Mouse (Mus musculus) midbrain, embryonic 11.5 days (tissue): ENCODE results near the gene Zfand3. TPM values are rescaled to one million over a fixed set of nuclear protein-coding genes. Genes with fewer than 3 reads are reported as not detected.

ENCODE experiments used
- ATAC-seq: fragments of 200-750 bp; cut with Nextera tagmentation; 2 replicates; pipeline ENCODE4 v1.8.0; 2017; ENCODE audit warnings: moderate TSS enrichment, moderate library complexity; ENCODE audit not compliant: low FRiP score
- DNase-seq: peaks from one replicate; pipeline ENCODE4 v3.0.0; 2015; ENCODE audit warnings: low spot score; ENCODE audit errors: missing footprints
- H3K27ac ChIP-seq: fragments of 300-500 bp; sonication (generic); 2 replicates; pipeline ENCODE4 v1.5.1; 2014; ENCODE audit warnings: low read depth, low read length
- H3K27me3 ChIP-seq: fragments of 300-500 bp; sonication (generic); 2 replicates; pipeline ENCODE4 v1.6.1; 2014; ENCODE audit warnings: mild to moderate bottlenecking, low read length, moderate library complexity, mixed read lengths; ENCODE audit not compliant: control insufficient read depth, insufficient read depth
- H3K36me3 ChIP-seq: fragments of 300-500 bp; sonication (generic); 2 replicates; pipeline ENCODE4 v1.6.1; 2014; ENCODE audit warnings: mild to moderate bottlenecking, low read length, moderate library complexity, mixed read lengths; ENCODE audit not compliant: control insufficient read depth, insufficient read depth
- H3K4me1 ChIP-seq: fragments of 300-500 bp; sonication (generic); 2 replicates; pipeline ENCODE4 v1.6.1; 2014; ENCODE audit warnings: low read length; ENCODE audit not compliant: control insufficient read depth, insufficient read depth
- H3K4me2 ChIP-seq: fragments of 300-500 bp; sonication (generic); 2 replicates; pipeline ENCODE4 v1.6.1; 2014; ENCODE audit warnings: mild to moderate bottlenecking, moderate library complexity
- H3K4me3 ChIP-seq: fragments of 300-500 bp; sonication (generic); 2 replicates; pipeline ENCODE4 v1.5.1; 2014; ENCODE audit warnings: low read depth, low read length
- H3K9ac ChIP-seq: fragments of 300-500 bp; sonication (generic); 2 replicates; pipeline ENCODE4 v1.6.1; 2014; ENCODE audit warnings: low read length
- H3K9me3 ChIP-seq: fragments of 300-500 bp; sonication (generic); 2 replicates; pipeline ENCODE4 v1.6.1; 2016; ENCODE audit warnings: low read length; ENCODE audit not compliant: control insufficient read depth
- WGBS: fragments of 180-500 bp; shearing (Covaris S2); extraction: QIAGEN DNeasy Blood & Tissue Kit; methylation state at CpG from one replicate; pipeline ENCODE4 v1.1.7; 2014; 5-methylcytosine and 5-hydroxymethylcytosine counted together
- polyA plus RNA-seq: library from polyadenylated mRNA; unstranded; fragments of >200 nt; fragmentation: Nextera tagmentation; extraction: Ambion mirVana; gene quantifications from 2 replicates; pipeline ENCODE4 v1.2.1, GENCODE M21; 2014

Gene Zfand3
- polyA plus RNA-seq, 1 experiment from 2014 or later, result 63.9 TPM

GRCm38 (mm10) chr17:30154861-30155260 is 150.3 kb downstream of the Zfand3 start:
- ATAC-seq (no peak), DNase-seq (no peak)
- no peak overlapping the region for H3K27ac ChIP-seq
- H3K9ac ChIP-seq, result no peak overlapping the region
- peaks cover 10% of the 10 kb centered on the region; the same call in 1 of the 2 replicates for H3K4me1 ChIP-seq
- no peaks in the 10 kb centered on the region for H3K36me3 ChIP-seq
- H3K27me3 ChIP-seq, result no peaks in the 10 kb centered on the region
- no peaks in the 10 kb centered on the region for H3K9me3 ChIP-seq
- no peak overlapping the region for H3K4me3 ChIP-seq
- WGBS, result 85% methylated on average over 1 of the region's 1 CpGs
- no peak overlapping the region for H3K4me2 ChIP-seq

GRCm38 (mm10) chr17:30155411-30155925 is 150.9 kb downstream of the Zfand3 start:
- Histone ChIP-seq H3K27ac (no peak overlapping the region), H3K4me2 (no peak overlapping the region), H3K4me3 (no peak overlapping the region), H3K9ac (peak overlapping the region; percentile 10; the same call in 1 of the 2 replicates), H3K27me3 (no peaks in the 10 kb centered on the region), H3K36me3 (no peaks in the 10 kb centered on the region), H3K4me1 (peaks cover 10% of the 10 kb centered on the region; the same call in 1 of the 2 replicates), H3K9me3 (no peaks in the 10 kb centered on the region)
- 76% methylated on average over 7 of the region's 7 CpGs for WGBS
- no peak for ATAC-seq
- DNase-seq, result no peak

GRCm38 (mm10) chr17:30158419-30159108 is 154.0 kb downstream of the Zfand3 start:
- Histone ChIP-seq H3K27ac (no peak overlapping the region), H3K27me3 (no peaks in the 10 kb centered on the region), H3K4me1 (peaks cover 10% of the 10 kb centered on the region; the same call in 1 of the 2 replicates), H3K4me2 (no peak overlapping the region), H3K36me3 (no peaks in the 10 kb centered on the region), H3K4me3 (no peak overlapping the region), H3K9ac (no peak overlapping the region), H3K9me3 (no peaks in the 10 kb centered on the region)
- no peak for ATAC-seq
- 74% methylated on average over 10 of the region's 10 CpGs for WGBS
- no peak for DNase-seq

- H3K4me3 ChIP-seq, result no peak overlapping the region
- no peaks in the 10 kb centered on the region for H3K9me3 ChIP-seq
- H3K27ac ChIP-seq, result no peak overlapping the region
- H3K36me3 ChIP-seq, result no peaks in the 10 kb centered on the region
- DNase-seq (no peak), ATAC-seq (no peak)
- peaks cover 10% of the 10 kb centered on the region; the same call in 1 of the 2 replicates for H3K4me1 ChIP-seq
- WGBS, result 83% methylated on average over 5 of the region's 5 CpGs
- no peak overlapping the region for H3K4me2 ChIP-seq
- no peak overlapping the region for H3K9ac ChIP-seq
- no peaks in the 10 kb centered on the region for H3K27me3 ChIP-seq
These were observed 154.8 kb downstream of the Zfand3 start for GRCm38 (mm10) chr17:30159341-30159740.

- Histone ChIP-seq H3K9ac (no peak overlapping the region), H3K9me3 (no peaks in the 10 kb centered on the region), H3K4me1 (peaks cover 10% of the 10 kb centered on the region; the same call in 1 of the 2 replicates), H3K27ac (no peak overlapping the region), H3K4me2 (no peak overlapping the region), H3K4me3 (no peak overlapping the region), H3K27me3 (no peaks in the 10 kb centered on the region), H3K36me3 (no peaks in the 10 kb centered on the region)
- no peak for ATAC-seq
- 93% methylated on average over 14 of the region's 14 CpGs for WGBS
- DNase-seq, result no peak
These were observed 156.4 kb downstream of the Zfand3 start for GRCm38 (mm10) chr17:30160823-30161432.

GRCm38 (mm10) chr17:30162983-30163382 is 158.4 kb downstream of the Zfand3 start:
- ATAC-seq (no peak), DNase-seq (no peak)
- Histone ChIP-seq H3K9ac (no peak overlapping the region), H3K4me3 (no peak overlapping the region), H3K27ac (no peak overlapping the region), H3K27me3 (no peaks in the 10 kb centered on the region), H3K36me3 (no peaks in the 10 kb centered on the region), H3K4me1 (peaks cover 10% of the 10 kb centered on the region; the same call in 1 of the 2 replicates), H3K9me3 (no peaks in the 10 kb centered on the region), H3K4me2 (no peak overlapping the region)
- 93% methylated on average over 5 of the region's 5 CpGs for WGBS

- ATAC-seq, result no peak
- Histone ChIP-seq H3K9me3 (no peaks in the 10 kb centered on the region), H3K4me2 (no peak overlapping the region), H3K27ac (no peak overlapping the region), H3K4me3 (no peak overlapping the region), H3K36me3 (no peaks in the 10 kb centered on the region), H3K4me1 (peaks cover 2% of the 10 kb centered on the region; the same call in 1 of the 2 replicates), H3K9ac (no peak overlapping the region), H3K27me3 (no peaks in the 10 kb centered on the region)
- no peak for DNase-seq
- WGBS, result 82% methylated on average over 6 of the region's 6 CpGs
These were observed 159.3 kb downstream of the Zfand3 start for GRCm38 (mm10) chr17:30163793-30164192.

GRCm38 (mm10) chr17:30164818-30165217 is 160.3 kb downstream of the Zfand3 start:
- Histone ChIP-seq H3K4me2 (no peak overlapping the region), H3K9me3 (no peaks in the 10 kb centered on the region), H3K27me3 (no peaks in the 10 kb centered on the region), H3K4me3 (no peak overlapping the region), H3K4me1 (no peaks in the 10 kb centered on the region), H3K27ac (no peak overlapping the region), H3K36me3 (no peaks in the 10 kb centered on the region), H3K9ac (no peak overlapping the region)
- no peak for DNase-seq
- WGBS, result 65% methylated on average over 9 of the region's 9 CpGs
- no peak for ATAC-seq

GRCm38 (mm10) chr17:30177435-30177834 is 172.9 kb downstream of the Zfand3 start:
- WGBS, result 97% methylated on average over 4 of the region's 4 CpGs
- H3K4me3 ChIP-seq, result no peak overlapping the region
- H3K4me1 ChIP-seq, result no peaks in the 10 kb centered on the region
- DNase-seq, result no peak
- no peak for ATAC-seq
- no peak overlapping the region for H3K4me2 ChIP-seq
- no peaks in the 10 kb centered on the region for H3K27me3 ChIP-seq
- no peak overlapping the region for H3K9ac ChIP-seq
- peaks cover 6% of the 10 kb centered on the region; the same call in 1 of the 2 replicates for H3K36me3 ChIP-seq
- no peaks in the 10 kb centered on the region for H3K9me3 ChIP-seq
- H3K27ac ChIP-seq, result no peak overlapping the region
